Mouse (Mus musculus) E14TG2a.4 (cell line): ENCODE results near the gene Prkca.

ENCODE experiments used
- CTCF ChIP-seq: conservative IDR thresholded peaks from 2 replicates; pipeline ENCODE4 v1.5.1; 2014; ENCODE audit warnings: low read length
- POU5F1 ChIP-seq: IDR thresholded peaks from 2 replicates; pipeline ENCODE4 v1.6.1; 2014; ENCODE audit warnings: low read length, borderline replicate concordance

GRCm38 (mm10) chr11:108320561-108320960 lies 23.2 kb downstream of the Prkca start:
- no peak for TF ChIP-seq CTCF
- no peak for TF ChIP-seq POU5F1
